Mouse (Mus musculus): ENCODE results near the gene Gata2. TPM values are rescaled to one million over a fixed set of nuclear protein-coding genes. Genes with fewer than 3 reads are reported as not detected.

Gata2 gene
- polyA plus RNA-seq, 1 experiment from 2014 or later = 14.6 TPM

DNA sequence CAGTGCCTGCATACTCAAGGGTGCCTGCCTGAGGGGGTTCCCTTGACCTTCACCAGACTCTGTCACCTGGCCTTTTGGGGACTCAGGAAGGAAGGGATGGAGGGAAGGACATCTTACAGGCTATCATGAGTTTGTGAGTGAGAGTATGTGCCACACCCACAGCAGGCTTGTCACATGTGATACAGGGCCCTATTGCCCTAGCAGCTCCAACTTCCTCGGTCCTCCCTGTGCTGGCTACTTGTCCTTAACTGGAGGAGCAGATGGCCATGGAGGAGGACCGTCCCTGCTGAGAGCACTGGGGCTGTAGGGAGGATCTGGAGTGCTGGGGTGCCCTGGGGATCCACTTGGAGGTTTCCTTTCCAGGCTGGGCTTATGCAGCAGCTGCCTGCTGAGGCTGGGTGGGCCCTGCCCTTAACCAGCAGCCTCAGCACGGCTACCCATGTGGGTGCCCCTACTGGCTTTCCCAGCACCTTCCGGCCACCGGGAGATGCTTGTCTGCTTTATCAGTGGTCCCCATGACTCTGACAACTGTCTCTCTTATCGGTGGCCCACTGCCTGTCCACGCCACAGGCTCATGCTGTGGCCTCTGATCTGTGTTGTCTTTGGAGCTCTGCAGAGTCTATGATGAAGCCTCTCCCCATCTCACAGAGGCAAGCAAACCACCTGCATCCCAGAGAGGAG, 58.2 kb downstream of the Gata2 start:
- WGBS = 79% methylated on average over 7 of the region's 7 CpGs

DNA sequence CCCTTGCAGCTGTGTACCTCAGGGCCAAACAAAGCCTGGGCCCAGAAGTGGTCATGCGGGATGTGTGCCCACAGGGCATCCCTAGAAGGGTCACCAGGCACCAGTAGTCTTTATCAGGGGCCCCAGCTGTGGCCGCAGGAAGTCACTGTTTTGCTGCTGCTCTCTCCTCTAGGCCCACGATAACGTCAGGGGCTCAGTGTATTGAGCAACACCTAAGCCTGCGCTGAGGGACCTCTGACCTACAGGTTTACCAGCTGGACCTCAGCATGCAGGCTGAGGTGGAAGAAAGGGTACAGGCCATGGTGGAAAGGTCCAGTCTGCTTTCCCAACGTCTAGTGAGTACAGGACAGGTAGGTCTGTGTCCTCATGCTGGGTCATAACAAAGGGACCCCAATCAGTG, 60.4 kb downstream of the Gata2 start:
- peaks cover 9% of the 10 kb centered on the region for H3K36me3 ChIP-seq (replicated peaks)

More for the DNA sequence above, 58.2 kb downstream of the Gata2 start:
- peaks cover 3% of the 10 kb centered on the region; the same call in 1 of the 2 replicates for H3K36me3 ChIP-seq (replicated peaks)
- H3K27me3 ChIP-seq = no peaks in the 10 kb centered on the region
- H3K9me3 ChIP-seq = no peaks in the 10 kb centered on the region
- H3K9ac ChIP-seq = no peak overlapping the region
- H3K4me2 ChIP-seq = no peak overlapping the region
- H3K27ac ChIP-seq = no peak overlapping the region
- no peak overlapping the region for H3K4me3 ChIP-seq (replicated peaks)
- ATAC-seq (ENCODE audit: low FRiP score) = no peak
- H3K4me1 ChIP-seq = no peaks in the 10 kb centered on the region

DNA sequence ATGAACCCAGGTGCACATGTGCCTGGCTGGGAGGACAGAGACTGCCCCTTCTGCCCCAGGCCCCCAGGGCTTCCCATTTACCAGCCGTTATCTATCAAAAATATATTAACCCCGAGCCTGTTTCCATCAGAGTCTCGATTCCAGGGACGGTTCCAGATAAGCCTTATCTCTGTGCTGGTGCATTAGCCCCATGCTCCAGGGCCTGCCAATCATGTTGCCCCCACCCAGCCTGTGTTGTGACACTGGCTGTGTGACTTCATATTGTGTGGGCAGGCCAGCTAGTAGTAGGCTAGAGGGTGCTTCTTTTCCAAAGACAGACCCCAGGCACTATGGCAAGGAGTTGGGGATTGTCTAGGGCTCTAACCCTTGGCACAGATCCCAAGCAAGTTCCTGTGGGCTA, 61.7 kb downstream of the Gata2 start:
- ATAC-seq (ENCODE audit: low FRiP score) = no peak
- Histone ChIP-seq H3K4me3 (replicated peaks) (no peak overlapping the region), H3K9me3 (no peaks in the 10 kb centered on the region), H3K27ac (no peak overlapping the region), H3K4me2 (no peak overlapping the region), H3K4me1 (no peaks in the 10 kb centered on the region), H3K9ac (no peak overlapping the region), H3K36me3 (replicated peaks) (peaks cover 9% of the 10 kb centered on the region), H3K27me3 (no peaks in the 10 kb centered on the region)
- 91% methylated on average over 4 of the region's 4 CpGs for WGBS

More for the DNA sequence above, 60.4 kb downstream of the Gata2 start:
- H3K4me1 ChIP-seq = no peaks in the 10 kb centered on the region
- H3K9me3 ChIP-seq = no peaks in the 10 kb centered on the region
- H3K4me3 ChIP-seq (replicated peaks) = no peak overlapping the region
- no peak overlapping the region for H3K27ac ChIP-seq
- H3K27me3 ChIP-seq = no peaks in the 10 kb centered on the region
- H3K9ac ChIP-seq = no peak overlapping the region
- ATAC-seq (ENCODE audit: low FRiP score) = no peak
- WGBS = 83% methylated on average over 6 of the region's 6 CpGs
- H3K4me2 ChIP-seq = no peak overlapping the region

Other genes starting within 250 kb of the Gata2 start
- 47.5 and 97.0 TPM in 2 replicates for gene H1fx, start 212.3 kb upstream of the Gata2 start, polyA plus RNA-seq (2016; fragmentation: Nextera tagmentation; extraction: Ambion mirVana)
- 206 and 217 TPM in 2 replicates for gene Rab7, start 148.6 kb upstream of the Gata2 start, polyA plus RNA-seq (2016; fragmentation: Nextera tagmentation; extraction: Ambion mirVana)
- gene Rpn1, start 109.4 kb upstream of the Gata2 start, polyA plus RNA-seq (2016; fragmentation: Nextera tagmentation; extraction: Ambion mirVana) = 238 and 258 TPM in 2 replicates
- not detected in 2 replicates for gene Dnajb8, start 28.4 kb downstream of the Gata2 start, polyA plus RNA-seq (2016; fragmentation: Nextera tagmentation; extraction: Ambion mirVana)